Mouse (Mus musculus) MN1 (cell line): ENCODE measurements around the gene Plekhg3.

Experiments used
- DNase-seq: peaks from one replicate; pipeline ENCODE4 v3.0.0-alpha.2; 2016; ENCODE audit warnings: low spot score

Plekhg3 gene

GRCm38 (mm10) chr12:76527245-76527881 lies 3.3 kb upstream of the Plekhg3 start:
- no peak for DNase-seq

- DNase-seq = no peak
These were observed 1.9 kb upstream of the Plekhg3 start for GRCm38 (mm10) chr12:76528766-76529165.

- no peak for DNase-seq
These were observed 1.6 kb downstream of the Plekhg3 start for GRCm38 (mm10) chr12:76531986-76532925.

- DNase-seq = no peak
These were observed 2.3 kb downstream of the Plekhg3 start for GRCm38 (mm10) chr12:76532926-76533376.

GRCm38 (mm10) chr12:76533377-76534222 lies 2.9 kb downstream of the Plekhg3 start:
- DNase-seq = no peak

GRCm38 (mm10) chr12:76534233-76534632 lies 3.5 kb downstream of the Plekhg3 start:
- no peak for DNase-seq

GRCm38 (mm10) chr12:76534641-76535283 lies 4.1 kb downstream of the Plekhg3 start:
- no peak for DNase-seq

- no peak for DNase-seq
These were observed 4.8 kb downstream of the Plekhg3 start for GRCm38 (mm10) chr12:76535471-76535900.

- DNase-seq = no peak
These were observed 6.0 kb downstream of the Plekhg3 start for GRCm38 (mm10) chr12:76536591-76537153.

GRCm38 (mm10) chr12:76537434-76537833 lies 6.7 kb downstream of the Plekhg3 start:
- no peak for DNase-seq

- no peak for DNase-seq
These were observed 9.5 kb downstream of the Plekhg3 start for GRCm38 (mm10) chr12:76540169-76540568.

- DNase-seq = no peak
These were observed 10.1 kb downstream of the Plekhg3 start for GRCm38 (mm10) chr12:76540701-76541221.

GRCm38 (mm10) chr12:76541475-76541874 lies 10.8 kb downstream of the Plekhg3 start:
- no peak for DNase-seq

- DNase-seq = no peak
These were observed 11.2 kb downstream of the Plekhg3 start for GRCm38 (mm10) chr12:76541879-76542278.

GRCm38 (mm10) chr12:76545786-76546370 lies 15.2 kb downstream of the Plekhg3 start:
- DNase-seq = no peak

- no peak for DNase-seq
These were observed 15.9 kb downstream of the Plekhg3 start for GRCm38 (mm10) chr12:76546383-76547276.

- DNase-seq = no peak
These were observed 16.9 kb downstream of the Plekhg3 start for GRCm38 (mm10) chr12:76547409-76548081.

GRCm38 (mm10) chr12:76548082-76548423 lies 17.4 kb downstream of the Plekhg3 start:
- no peak for DNase-seq

- DNase-seq = no peak
These were observed 18.5 kb downstream of the Plekhg3 start for GRCm38 (mm10) chr12:76549203-76549602.
